Mouse (Mus musculus): Measurements from ENCODE around the gene Alkbh4. TPM values are rescaled to one million over a fixed set of nuclear protein-coding genes. Genes with fewer than 3 reads are reported as not detected.

Alkbh4 gene
- polyA plus RNA-seq, 1 experiment, result 7.0 TPM

DNA sequence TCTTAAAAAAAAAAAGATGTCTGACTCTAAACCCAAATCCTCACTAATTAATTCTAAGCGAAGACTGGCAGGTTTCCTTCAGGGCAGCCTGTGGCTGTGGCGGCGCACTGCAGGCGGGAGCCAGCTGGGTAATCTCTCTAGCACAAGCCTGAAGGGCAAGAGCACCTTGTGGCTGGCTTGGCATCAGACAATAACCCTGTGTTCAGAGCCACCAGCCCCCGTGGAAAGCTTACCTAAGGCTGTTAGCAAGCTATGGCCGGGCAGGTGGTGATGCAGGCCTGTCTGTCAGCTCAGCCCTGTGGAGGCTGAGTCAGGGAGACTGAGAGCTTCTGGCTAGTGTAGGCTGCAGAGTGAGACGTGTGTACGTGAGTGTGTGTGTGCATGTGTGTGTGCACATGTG, 29.3 kb downstream of the Alkbh4 start:
- TF ChIP-seq CTCF (IDR thresholded peaks at IDR 0.05; ENCODE audit: control insufficient read depth, insufficient read depth, insufficient read length), result no peak
- no peak for TF ChIP-seq MYOD1 (IDR thresholded peaks at IDR 0.05; ENCODE audit: control insufficient read depth, insufficient read length, low read depth)
- TF ChIP-seq MAX (IDR thresholded peaks at IDR 0.05), result no peak
- TF ChIP-seq FOSL1 (IDR thresholded peaks at IDR 0.05; ENCODE audit: insufficient read depth, low read length, poor library complexity, severe bottlenecking), result no peak
- no peak for TF ChIP-seq USF1 (IDR thresholded peaks at IDR 0.05; ENCODE audit: low read depth)
- TF ChIP-seq MYOG (IDR thresholded peaks at IDR 0.05; ENCODE audit: control insufficient read depth, extremely low read depth, insufficient read length), result no peak
- TF ChIP-seq CEBPB (IDR thresholded peaks at IDR 0.05; ENCODE audit: low read depth), result no peak
- H3K79me3 ChIP-seq (ENCODE audit: low read depth), result peaks cover 21% of the 10 kb centered on the region
- H3K36me3 ChIP-seq (ENCODE audit: control insufficient read depth, insufficient read depth), result peaks cover 61% of the 10 kb centered on the region
- H3ac ChIP-seq (ENCODE audit: control insufficient read depth, insufficient read length, low read depth), result no peak overlapping the region
- no peaks in the 10 kb centered on the region for H3K27me3 ChIP-seq (ENCODE audit: control insufficient read depth, insufficient read depth, insufficient read length)
- H3K4me3 ChIP-seq (ENCODE audit: insufficient read depth, poor library complexity, severe bottlenecking), result no peak overlapping the region
- peaks cover 46% of the 10 kb centered on the region for H3K79me2 ChIP-seq (ENCODE audit: control insufficient read depth, insufficient read depth)

GRCm38 (mm10) chr5:136167296-136167695, 31.4 kb downstream of the Alkbh4 start:
- Histone ChIP-seq H3K27me3 (ENCODE audit: control insufficient read depth, insufficient read depth, insufficient read length) (no peaks in the 10 kb centered on the region), H3K79me3 (ENCODE audit: low read depth) (peaks cover 21% of the 10 kb centered on the region), H3ac (ENCODE audit: control insufficient read depth, insufficient read length, low read depth) (no peak overlapping the region), H3K36me3 (ENCODE audit: control insufficient read depth, insufficient read depth) (peaks cover 45% of the 10 kb centered on the region), H3K79me2 (ENCODE audit: control insufficient read depth, insufficient read depth) (peaks cover 47% of the 10 kb centered on the region), H3K4me3 (ENCODE audit: insufficient read depth, poor library complexity, severe bottlenecking) (no peak overlapping the region)
- TF ChIP-seq CEBPB (IDR thresholded peaks at IDR 0.05; ENCODE audit: low read depth), result no peak
- no peak for TF ChIP-seq MAX (IDR thresholded peaks at IDR 0.05)
- no peak for TF ChIP-seq FOSL1 (IDR thresholded peaks at IDR 0.05; ENCODE audit: insufficient read depth, low read length, poor library complexity, severe bottlenecking)
- no peak for TF ChIP-seq USF1 (IDR thresholded peaks at IDR 0.05; ENCODE audit: low read depth)
- TF ChIP-seq MYOG (IDR thresholded peaks at IDR 0.05; ENCODE audit: control insufficient read depth, extremely low read depth, insufficient read length), result no peak
- TF ChIP-seq MYOD1 (IDR thresholded peaks at IDR 0.05; ENCODE audit: control insufficient read depth, insufficient read length, low read depth), result no peak
- no peak for TF ChIP-seq CTCF (IDR thresholded peaks at IDR 0.05; ENCODE audit: control insufficient read depth, insufficient read depth, insufficient read length)

- no peak for TF ChIP-seq CEBPB (IDR thresholded peaks at IDR 0.05; ENCODE audit: low read depth)
- no peak for TF ChIP-seq MAX (IDR thresholded peaks at IDR 0.05)
- TF ChIP-seq MYOD1 (IDR thresholded peaks at IDR 0.05; ENCODE audit: control insufficient read depth, insufficient read length, low read depth), result no peak
- no peak for TF ChIP-seq FOSL1 (IDR thresholded peaks at IDR 0.05; ENCODE audit: insufficient read depth, low read length, poor library complexity, severe bottlenecking)
- TF ChIP-seq MYOG (IDR thresholded peaks at IDR 0.05; ENCODE audit: control insufficient read depth, extremely low read depth, insufficient read length), result no peak
- no peak for TF ChIP-seq USF1 (IDR thresholded peaks at IDR 0.05; ENCODE audit: low read depth)
- no peak for TF ChIP-seq CTCF (IDR thresholded peaks at IDR 0.05; ENCODE audit: control insufficient read depth, insufficient read depth, insufficient read length)
- Histone ChIP-seq H3ac (ENCODE audit: control insufficient read depth, insufficient read length, low read depth) (no peak overlapping the region), H3K79me3 (ENCODE audit: low read depth) (peaks cover 21% of the 10 kb centered on the region), H3K79me2 (ENCODE audit: control insufficient read depth, insufficient read depth) (peaks cover 47% of the 10 kb centered on the region), H3K27me3 (ENCODE audit: control insufficient read depth, insufficient read depth, insufficient read length) (no peaks in the 10 kb centered on the region), H3K4me3 (ENCODE audit: insufficient read depth, poor library complexity, severe bottlenecking) (no peak overlapping the region), H3K36me3 (ENCODE audit: control insufficient read depth, insufficient read depth) (peaks cover 44% of the 10 kb centered on the region)
Measured at GRCm38 (mm10) chr5:136168071-136168470, 32.1 kb downstream of the Alkbh4 start.

DNA sequence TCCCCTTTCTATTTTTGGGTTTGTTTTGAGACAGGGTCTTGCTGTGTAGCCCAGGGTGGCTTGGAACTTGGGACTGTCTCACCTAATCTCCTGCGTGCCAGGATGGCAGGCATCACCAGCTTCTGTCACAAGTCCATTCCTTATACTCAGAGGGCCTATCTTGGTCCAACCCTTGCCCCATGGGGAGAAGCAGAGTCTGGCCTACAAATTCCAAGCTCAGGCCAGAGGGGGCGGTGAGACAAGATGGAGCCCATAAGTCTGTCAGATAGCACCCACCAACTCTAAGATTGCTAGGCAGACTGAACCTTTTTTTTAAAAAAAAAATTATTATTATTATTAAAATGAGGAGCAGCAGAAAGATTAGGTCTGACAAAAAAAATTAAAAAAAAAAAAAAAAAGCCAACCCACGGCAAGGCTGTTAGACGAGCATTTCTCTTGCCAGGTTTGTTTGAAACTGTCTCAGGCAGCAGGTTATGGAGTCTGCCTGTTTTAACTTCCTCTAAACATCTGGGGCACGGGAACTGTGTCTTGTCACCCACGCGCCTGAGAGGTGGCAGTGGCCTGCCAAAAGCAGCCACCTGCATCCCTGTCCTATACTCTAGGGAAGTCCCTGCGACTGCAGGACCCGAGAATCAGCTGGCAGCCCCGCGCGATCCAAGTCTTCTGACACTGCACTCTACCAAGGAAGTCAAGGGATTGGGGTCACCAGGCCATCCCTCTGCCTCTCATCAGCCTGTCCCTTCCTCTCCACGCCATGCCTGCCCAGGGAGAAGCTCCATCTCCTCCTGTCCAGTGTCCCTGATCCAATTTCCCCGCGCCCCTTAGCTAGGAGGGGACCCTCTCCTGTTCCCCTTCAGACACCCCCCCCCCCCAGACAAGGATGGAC, 33.9 kb downstream of the Alkbh4 start:
- peaks cover 21% of the 10 kb centered on the region for H3K79me3 ChIP-seq (ENCODE audit: low read depth)
- no peaks in the 10 kb centered on the region for H3K27me3 ChIP-seq (ENCODE audit: control insufficient read depth, insufficient read depth, insufficient read length)
- H3ac ChIP-seq (ENCODE audit: control insufficient read depth, insufficient read length, low read depth), result peak overlapping the region; percentile 89
- peaks cover 32% of the 10 kb centered on the region for H3K36me3 ChIP-seq (ENCODE audit: control insufficient read depth, insufficient read depth)
- H3K4me3 ChIP-seq (ENCODE audit: insufficient read depth, poor library complexity, severe bottlenecking), result peak overlapping the region; percentile 63
- TF ChIP-seq MAX (IDR thresholded peaks at IDR 0.05), result no peak
- no peak for TF ChIP-seq CTCF (IDR thresholded peaks at IDR 0.05; ENCODE audit: control insufficient read depth, insufficient read depth, insufficient read length)
- no peak for TF ChIP-seq FOSL1 (IDR thresholded peaks at IDR 0.05; ENCODE audit: insufficient read depth, low read length, poor library complexity, severe bottlenecking)
- no peak for TF ChIP-seq CEBPB (IDR thresholded peaks at IDR 0.05; ENCODE audit: low read depth)
- no peak for TF ChIP-seq USF1 (IDR thresholded peaks at IDR 0.05; ENCODE audit: low read depth)
- TF ChIP-seq MYOD1 (IDR thresholded peaks at IDR 0.05; ENCODE audit: control insufficient read depth, insufficient read length, low read depth), result no peak
- no peak for TF ChIP-seq MYOG (IDR thresholded peaks at IDR 0.05; ENCODE audit: control insufficient read depth, extremely low read depth, insufficient read length)
- H3K79me2 ChIP-seq (ENCODE audit: control insufficient read depth, insufficient read depth), result peaks cover 47% of the 10 kb centered on the region

GRCm38 (mm10) chr5:136170512-136171362, 34.8 kb downstream of the Alkbh4 start, which contains the start of gene Orai2:
TSS of gene Orai2 (minus strand) at chr5:136170713.
- H3K27me3 ChIP-seq (ENCODE audit: control insufficient read depth, insufficient read depth, insufficient read length), result no peaks in the 10 kb centered on the region
- TF ChIP-seq CEBPB (IDR thresholded peaks at IDR 0.05; ENCODE audit: low read depth), result no peak
- no peak for TF ChIP-seq MYOG (IDR thresholded peaks at IDR 0.05; ENCODE audit: control insufficient read depth, extremely low read depth, insufficient read length)
- TF ChIP-seq USF1 (IDR thresholded peaks at IDR 0.05; ENCODE audit: low read depth), result peak; percentile 97
- TF ChIP-seq MAX (IDR thresholded peaks at IDR 0.05), result no peak
- TF ChIP-seq CTCF (IDR thresholded peaks at IDR 0.05; ENCODE audit: control insufficient read depth, insufficient read depth, insufficient read length), result no peak
- peak within 1 kb of the TSS; percentile 63 for H3K4me3 ChIP-seq (ENCODE audit: insufficient read depth, poor library complexity, severe bottlenecking)
- H3K79me2 ChIP-seq (ENCODE audit: control insufficient read depth, insufficient read depth), result peaks cover 46% of the 10 kb centered on the region
- peak within 1 kb of the TSS; percentile 89 for H3ac ChIP-seq (ENCODE audit: control insufficient read depth, insufficient read length, low read depth)
- peaks cover 24% of the 10 kb centered on the region for H3K36me3 ChIP-seq (ENCODE audit: control insufficient read depth, insufficient read depth)
- peaks cover 21% of the 10 kb centered on the region for H3K79me3 ChIP-seq (ENCODE audit: low read depth)

Data from C2C12 (cell line).